Mouse (Mus musculus) olfactory bulb, adult 2 months (tissue): Measurements from ENCODE around the gene Dlgap4.

Source experiments
- CTCF ChIP-seq: fragments of 200-500 bp; IDR thresholded peaks from 2 replicates; pipeline ENCODE4 v1.5.1; 2012; ENCODE audit warnings: low read depth, mild to moderate bottlenecking, low read length, moderate library complexity; ENCODE audit not compliant: insufficient read depth
- POLR2A ChIP-seq: fragments of 200-500 bp; IDR thresholded peaks from 2 replicates; pipeline ENCODE4 v1.6.1; 2012; ENCODE audit warnings: mild to moderate bottlenecking, low read depth, low read length, moderate library complexity; ENCODE audit not compliant: insufficient read depth

DNA sequence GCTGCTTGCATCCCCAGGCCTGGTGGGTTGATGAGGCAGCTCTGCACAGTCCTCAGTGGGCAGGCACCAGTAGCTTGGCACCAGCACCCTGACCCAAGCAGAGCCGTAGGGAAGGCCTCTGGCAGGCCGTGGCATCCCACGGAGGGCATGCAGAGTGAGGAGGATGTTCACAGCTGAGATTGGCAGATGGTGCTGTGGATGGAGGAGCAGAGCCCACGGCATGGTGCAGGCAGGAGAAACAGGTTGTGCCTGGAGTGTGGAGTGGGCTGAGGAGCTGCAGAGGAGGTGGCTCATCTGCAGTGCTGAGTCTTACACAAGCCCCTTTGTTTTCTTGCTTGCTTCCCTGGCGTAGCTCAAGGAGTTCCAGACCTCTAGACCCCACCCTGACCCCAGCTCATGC lies 40.6 kb downstream of the Dlgap4 start:
- no peak for TF ChIP-seq CTCF
- no peak for TF ChIP-seq POLR2A
